Mouse (Mus musculus) liver, embryonic 14.5 days (tissue): Measurements from ENCODE around the gene 4930568D16Rik. TPM values are rescaled to one million over a fixed set of nuclear protein-coding genes. Genes with fewer than 3 reads are reported as not detected.

Source experiments
- ATAC-seq: fragments of 200-750 bp; cut with Nextera tagmentation; 2 replicates; pipeline ENCODE4 v1.8.0; 2017; ENCODE audit warnings: moderate number of reproducible peaks, mild to moderate bottlenecking, moderate library complexity; ENCODE audit not compliant: insufficient read depth
- DNase-seq, 3 experiments: peaks; one replicate each; pipeline ENCODE4 v3.0.0-alpha.2; 2012 to 2013; ENCODE audit warnings: low read depth in 3 of 3, low spot score in 3 of 3
- H3K27ac ChIP-seq: fragments of 300-500 bp; sonication (generic); 2 replicates; pipeline ENCODE4 v1.5.1; 2014; ENCODE audit warnings: moderate library complexity, mild to moderate bottlenecking, control low read depth, inconsistent platforms
- H3K27me3 ChIP-seq: fragments of 300-500 bp; sonication (generic); 2 replicates; pipeline ENCODE4 v1.6.1; 2014; ENCODE audit warnings: mild to moderate bottlenecking, low read length, moderate library complexity; ENCODE audit not compliant: control insufficient read depth, insufficient read depth
- H3K36me3 ChIP-seq: fragments of 300-500 bp; sonication (generic); replicated peaks from 2 replicates; pipeline ENCODE4 v1.6.1; 2014; ENCODE audit warnings: low read depth; ENCODE audit not compliant: control insufficient read depth, insufficient read depth
- H3K4me1 ChIP-seq, 2 experiments: fragments of 200-500 bp in 1 of 2; fragments of 300-500 bp in 1 of 2; sonication (generic) in 1 of 2; replicated peaks; 2 replicates each; pipeline ENCODE4 v1.6.1; 2012 to 2014; ENCODE audit warnings: antibody characterized with exemption in 1 of 2, inconsistent platforms in 1 of 2, low read length in 1 of 2; ENCODE audit not compliant: control insufficient read depth in 2 of 2, insufficient read depth in 2 of 2
- H3K4me2 ChIP-seq: fragments of 300-500 bp; sonication (generic); 2 replicates; pipeline ENCODE4 v1.6.1; 2014; ENCODE audit warnings: low read depth, mild to moderate bottlenecking, control low read depth, moderate library complexity
- H3K4me3 ChIP-seq, 2 experiments: fragments of 200-500 bp in 1 of 2; fragments of 300-500 bp in 1 of 2; sonication (generic) in 1 of 2; 2 replicates each; pipeline ENCODE4 v1.5.1; 2012 to 2014; ENCODE audit warnings: low read depth in 2 of 2, low read length in 2 of 2, mild to moderate bottlenecking in 2 of 2, control low read depth in 1 of 2, inconsistent platforms in 1 of 2, moderate library complexity in 1 of 2; ENCODE audit not compliant: insufficient read depth in 1 of 2
- H3K9ac ChIP-seq: fragments of 300-500 bp; sonication (generic); replicated peaks from 2 replicates; pipeline ENCODE4 v1.6.1; 2014; ENCODE audit warnings: mild to moderate bottlenecking, control low read depth, moderate library complexity
- H3K9me3 ChIP-seq: fragments of 300-500 bp; sonication (generic); 2 replicates; pipeline ENCODE4 v1.6.1; 2016; ENCODE audit warnings: low read length, mixed read lengths; ENCODE audit not compliant: control insufficient read depth
- CTCF ChIP-seq: IDR thresholded peaks from 2 replicates; pipeline ENCODE4 v1.5.1; 2016; ENCODE audit warnings: antibody characterized with exemption, low read depth, control low read depth
- EP300 ChIP-seq: IDR thresholded peaks from 2 replicates; pipeline ENCODE4 v1.6.1; 2016; ENCODE audit warnings: antibody characterized with exemption, low read depth
- WGBS: fragments of 180-500 bp; shearing (Covaris S2); extraction: QIAGEN DNeasy Blood & Tissue Kit; methylation state at CpG from one replicate; pipeline ENCODE4 v1.1.7; 2014; ENCODE audit not compliant: insufficient replicate concordance; 5-methylcytosine and 5-hydroxymethylcytosine counted together
- polyA plus RNA-seq, 2 experiments: library from polyadenylated mRNA; depleted of rRNA in 1 of 2; stranded (reverse) in 1 of 2; unstranded in 1 of 2; fragments of >200 nt; fragmentation: Nextera tagmentation in 1 of 2; extraction: Ambion mirVana in 1 of 2; gene quantifications; 2 replicates each; pipeline versions ENCODE4 v1.2.1 to v1.2.3; 2012 to 2014

4930568D16Rik gene
- polyA plus RNA-seq, 2 experiments: not detected

- 36% methylated on average over 10 of the region's 10 CpGs for WGBS
- Histone ChIP-seq H3K9ac (peak overlapping the region; percentile 33), H3K4me3 (peak overlapping the region in 1 of 2 experiments; percentile 35; a peak in 2 of 4 replicates)
These were observed 41.6 kb downstream of the 4930568D16Rik start for GRCm38 (mm10) chr2:35325930-35326329.

GRCm38 (mm10) chr2:35322404-35323164 lies 44.9 kb downstream of the 4930568D16Rik start:
- peak overlapping the region; percentile 38; the same call in 1 of the 2 replicates for H3K9ac ChIP-seq
- peak overlapping the region; percentile 59 for H3K4me2 ChIP-seq

More at GRCm38 (mm10) chr2:35325930-35326329, 41.6 kb downstream of the 4930568D16Rik start:
- H3K4me1 ChIP-seq: peaks cover 85 to 86% of the 10 kb centered on the region in 2 experiments
- H3K27me3 ChIP-seq: no peaks in the 10 kb centered on the region
- ATAC-seq (peak; percentile 67), DNase-seq (no peak)
- H3K4me2 ChIP-seq: peak overlapping the region; percentile 80
- TF ChIP-seq EP300 (no peak), CTCF (no peak)
- peak overlapping the region; percentile 79 for H3K27ac ChIP-seq
- H3K36me3 ChIP-seq: peaks cover 76% of the 10 kb centered on the region
- H3K9me3 ChIP-seq: no peaks in the 10 kb centered on the region

GRCm38 (mm10) chr2:35320399-35320798 lies 47.1 kb downstream of the 4930568D16Rik start:
- Histone ChIP-seq H3K27ac (no peak overlapping the region), H3K9me3 (no peaks in the 10 kb centered on the region), H3K36me3 (peaks cover 100% of the 10 kb centered on the region), H3K4me2 (no peak overlapping the region), H3K27me3 (no peaks in the 10 kb centered on the region), H3K4me3 (no peak overlapping the region), H3K4me1 (peaks cover 58 to 68% of the 10 kb centered on the region in 2 experiments), H3K9ac (no peak overlapping the region)
- DNase-seq (no peak), ATAC-seq (no peak)
- TF ChIP-seq CTCF: no peak
- no peak for TF ChIP-seq EP300
- WGBS: 94% methylated on average over 15 of the region's 15 CpGs

More at GRCm38 (mm10) chr2:35322404-35323164, 44.9 kb downstream of the 4930568D16Rik start:
- peak overlapping the region in 1 of 2 experiments; percentile 6; a peak in 1 of 4 replicates for H3K4me3 ChIP-seq
- ATAC-seq (peak; percentile 55), DNase-seq (peak in 1 of 3 experiments; percentile 44)
- peaks cover 93% of the 10 kb centered on the region for H3K36me3 ChIP-seq
- H3K27me3 ChIP-seq: no peaks in the 10 kb centered on the region
- H3K4me1 ChIP-seq: peaks cover 73 to 81% of the 10 kb centered on the region in 2 experiments
- peak overlapping the region; percentile 78 for H3K27ac ChIP-seq
- WGBS: 63% methylated on average over 10 of the region's 10 CpGs
- no peak for TF ChIP-seq EP300
- no peak for TF ChIP-seq CTCF
- no peaks in the 10 kb centered on the region for H3K9me3 ChIP-seq

GRCm38 (mm10) chr2:35318405-35318804 lies 49.1 kb downstream of the 4930568D16Rik start:
- peaks cover 100% of the 10 kb centered on the region for H3K36me3 ChIP-seq
- DNase-seq: peak in 2 of 3 experiments; percentile 55 to 59
- H3K4me1 ChIP-seq: peaks cover 41 to 48% of the 10 kb centered on the region in 2 experiments
- peak overlapping the region in 1 of 2 experiments; percentile 0; a peak in 1 of 4 replicates for H3K4me3 ChIP-seq
- H3K9ac ChIP-seq: peak overlapping the region; percentile 58
- TF ChIP-seq CTCF (no peak), EP300 (peak; percentile 66)
- H3K27me3 ChIP-seq: no peaks in the 10 kb centered on the region
- peak overlapping the region; percentile 86 for H3K27ac ChIP-seq
- peak overlapping the region; percentile 42 for H3K4me2 ChIP-seq
- H3K9me3 ChIP-seq: no peaks in the 10 kb centered on the region
- WGBS: 24% methylated on average over 12 of the region's 12 CpGs
- ATAC-seq: peak; percentile 59

GRCm38 (mm10) chr2:35317604-35318003 lies 49.9 kb downstream of the 4930568D16Rik start:
- Histone ChIP-seq H3K27ac (peak overlapping the region; percentile 86), H3K9ac (peak overlapping the region; percentile 23; the same call in 1 of the 2 replicates)
- peak; percentile 61 to 65 (median 64) for DNase-seq

More at GRCm38 (mm10) chr2:35317604-35318003, 49.9 kb downstream of the 4930568D16Rik start:
- Histone ChIP-seq H3K27me3 (no peaks in the 10 kb centered on the region), H3K36me3 (peaks cover 100% of the 10 kb centered on the region), H3K4me3 (peak overlapping the region in 1 of 2 experiments; percentile 37; a peak in 3 of 4 replicates), H3K9me3 (no peaks in the 10 kb centered on the region), H3K4me2 (peak overlapping the region; percentile 42), H3K4me1 (peaks cover 33 to 40% of the 10 kb centered on the region in 2 experiments)
- WGBS: 8% methylated on average over 4 of the region's 4 CpGs
- peak; percentile 85 for TF ChIP-seq EP300
- TF ChIP-seq CTCF: no peak
- peak; percentile 88 for ATAC-seq
